Mouse (Mus musculus) forebrain, embryonic 16.5 days (tissue): ENCODE data around the gene Oas1g. TPM values are rescaled to one million over a fixed set of nuclear protein-coding genes. Genes with fewer than 3 reads are reported as not detected.

Experiments used
- ATAC-seq: fragments of 200-750 bp; cut with Nextera tagmentation; 2 replicates; pipeline ENCODE4 v1.8.0; 2017; ENCODE audit warnings: mild to moderate bottlenecking, moderate library complexity
- H3K27ac ChIP-seq: fragments of 300-500 bp; sonication (generic); 2 replicates; pipeline ENCODE4 v1.5.1; 2014; ENCODE audit warnings: low read length, control low read depth
- H3K27me3 ChIP-seq: fragments of 300-500 bp; sonication (generic); replicated peaks from 2 replicates; pipeline ENCODE4 v1.6.1; 2014; ENCODE audit warnings: low read length; ENCODE audit not compliant: control insufficient read depth, insufficient read depth
- H3K36me3 ChIP-seq: fragments of 300-500 bp; sonication (generic); 2 replicates; pipeline ENCODE4 v1.6.1; 2014; ENCODE audit not compliant: control insufficient read depth, insufficient read depth
- H3K4me1 ChIP-seq: fragments of 300-500 bp; sonication (generic); replicated peaks from 2 replicates; pipeline ENCODE4 v1.6.1; 2014; ENCODE audit warnings: low read length; ENCODE audit not compliant: control insufficient read depth, insufficient read depth
- H3K4me2 ChIP-seq: fragments of 300-500 bp; sonication (generic); 2 replicates; pipeline ENCODE4 v1.6.1; 2014; ENCODE audit warnings: mild to moderate bottlenecking, low read length, control low read depth
- H3K4me3 ChIP-seq: fragments of 300-500 bp; sonication (generic); replicated peaks from 2 replicates; pipeline ENCODE4 v1.5.1; 2014; ENCODE audit warnings: mild to moderate bottlenecking, low read length, control low read depth
- H3K9ac ChIP-seq: fragments of 300-500 bp; sonication (generic); replicated peaks from 2 replicates; pipeline ENCODE4 v1.6.1; 2014; ENCODE audit warnings: low read depth, low read length, control low read depth
- H3K9me3 ChIP-seq: fragments of 300-500 bp; sonication (generic); 2 replicates; pipeline ENCODE4 v1.6.1; 2016; ENCODE audit warnings: low read length; ENCODE audit not compliant: control insufficient read depth
- WGBS: fragments of 180-500 bp; shearing (Covaris S2); extraction: QIAGEN DNeasy Blood & Tissue Kit; methylation state at CpG from one replicate; pipeline ENCODE4 v1.1.7; 2014; 5-methylcytosine and 5-hydroxymethylcytosine counted together
- polyA plus RNA-seq: library from polyadenylated mRNA; unstranded; fragments of >200 nt; fragmentation: Nextera tagmentation; extraction: Ambion mirVana; gene quantifications from 2 replicates; pipeline ENCODE4 v1.2.1, GENCODE M21; 2015

Gene Oas1g
- polyA plus RNA-seq, 1 experiment from 2014 or later: not detected

- Histone ChIP-seq H3K4me3 (no peak overlapping the region), H3K27me3 (no peaks in the 10 kb centered on the region), H3K4me1 (no peaks in the 10 kb centered on the region), H3K27ac (no peak overlapping the region), H3K36me3 (no peaks in the 10 kb centered on the region), H3K9me3 (peaks cover 3% of the 10 kb centered on the region; the same call in 1 of the 2 replicates), H3K4me2 (no peak overlapping the region), H3K9ac (no peak overlapping the region)
- no peak for ATAC-seq
- 55% methylated on average over 2 of the region's 2 CpGs for WGBS
Observed at GRCm38 (mm10) chr5:120871469-120871868, 15.9 kb downstream of the Oas1g start.

GRCm38 (mm10) chr5:120870782-120871181 is 16.6 kb downstream of the Oas1g start:
- H3K4me2 ChIP-seq: no peak overlapping the region
- no peaks in the 10 kb centered on the region for H3K36me3 ChIP-seq
- no peak overlapping the region for H3K9ac ChIP-seq
- no peaks in the 10 kb centered on the region for H3K27me3 ChIP-seq
- no peak overlapping the region for H3K4me3 ChIP-seq
- no peak for ATAC-seq
- no peaks in the 10 kb centered on the region for H3K4me1 ChIP-seq
- H3K9me3 ChIP-seq: peaks cover 3% of the 10 kb centered on the region; the same call in 1 of the 2 replicates
- no peak overlapping the region for H3K27ac ChIP-seq
- 71% methylated on average over 7 of the region's 7 CpGs for WGBS

- Histone ChIP-seq H3K27me3 (no peaks in the 10 kb centered on the region), H3K4me2 (no peak overlapping the region), H3K9me3 (peaks cover 3% of the 10 kb centered on the region; the same call in 1 of the 2 replicates), H3K27ac (no peak overlapping the region), H3K9ac (no peak overlapping the region), H3K36me3 (no peaks in the 10 kb centered on the region), H3K4me3 (no peak overlapping the region), H3K4me1 (no peaks in the 10 kb centered on the region)
- ATAC-seq: no peak
- 69% methylated on average over 3 of the region's 3 CpGs for WGBS
Observed at GRCm38 (mm10) chr5:120870081-120870480, 17.3 kb downstream of the Oas1g start.

GRCm38 (mm10) chr5:120869436-120870015 is 17.9 kb downstream of the Oas1g start:
- H3K4me2 ChIP-seq: no peak overlapping the region
- no peak for ATAC-seq
- WGBS: 86% methylated on average over 7 of the region's 7 CpGs
- no peak overlapping the region for H3K27ac ChIP-seq
- no peak overlapping the region for H3K4me3 ChIP-seq
- H3K9me3 ChIP-seq: peaks cover 3% of the 10 kb centered on the region; the same call in 1 of the 2 replicates
- H3K4me1 ChIP-seq: no peaks in the 10 kb centered on the region
- no peaks in the 10 kb centered on the region for H3K27me3 ChIP-seq
- no peaks in the 10 kb centered on the region for H3K36me3 ChIP-seq
- no peak overlapping the region for H3K9ac ChIP-seq

- ATAC-seq: no peak
- Histone ChIP-seq H3K9ac (no peak overlapping the region), H3K4me1 (no peaks in the 10 kb centered on the region), H3K4me3 (no peak overlapping the region), H3K27ac (no peak overlapping the region), H3K9me3 (peaks cover 3% of the 10 kb centered on the region; the same call in 1 of the 2 replicates), H3K27me3 (no peaks in the 10 kb centered on the region), H3K4me2 (no peak overlapping the region), H3K36me3 (no peaks in the 10 kb centered on the region)
- WGBS: 74% methylated on average over 3 of the region's 3 CpGs
Observed at GRCm38 (mm10) chr5:120865336-120865860, 22.0 kb downstream of the Oas1g start.

GRCm38 (mm10) chr5:120861121-120861520 is 26.3 kb downstream of the Oas1g start, which contains the start of gene Oas1h:
Gene Oas1h (plus strand): TSS chr5:120861421.
- WGBS: 52% methylated on average over 4 of the region's 4 CpGs
- ATAC-seq: no peak
- Histone ChIP-seq H3K9me3 (no peaks in the 10 kb centered on the region), H3K9ac (no peak within 1 kb of the TSS), H3K4me3 (no peak within 1 kb of the TSS), H3K4me1 (no peaks in the 10 kb centered on the region), H3K4me2 (no peak within 1 kb of the TSS), H3K36me3 (no peaks in the 10 kb centered on the region), H3K27me3 (no peaks in the 10 kb centered on the region), H3K27ac (no peak within 1 kb of the TSS)

GRCm38 (mm10) chr5:120859241-120859640 is 28.2 kb downstream of the Oas1g start:
- no peak overlapping the region for H3K9ac ChIP-seq
- H3K36me3 ChIP-seq: no peaks in the 10 kb centered on the region
- ATAC-seq: no peak
- H3K4me1 ChIP-seq: no peaks in the 10 kb centered on the region
- H3K9me3 ChIP-seq: peaks cover 6% of the 10 kb centered on the region
- H3K4me2 ChIP-seq: no peak overlapping the region
- no peaks in the 10 kb centered on the region for H3K27me3 ChIP-seq
- 81% methylated on average over 2 of the region's 2 CpGs for WGBS
- no peak overlapping the region for H3K27ac ChIP-seq
- H3K4me3 ChIP-seq: no peak overlapping the region

GRCm38 (mm10) chr5:120849601-120850136 is 37.7 kb downstream of the Oas1g start:
- Histone ChIP-seq H3K27ac (no peak overlapping the region), H3K4me2 (no peak overlapping the region), H3K4me3 (no peak overlapping the region), H3K9ac (no peak overlapping the region), H3K4me1 (no peaks in the 10 kb centered on the region), H3K36me3 (no peaks in the 10 kb centered on the region), H3K9me3 (peaks cover 7% of the 10 kb centered on the region), H3K27me3 (no peaks in the 10 kb centered on the region)
- 67% methylated on average over 3 of the region's 3 CpGs for whole genome bisulfite sequencing
- no peak for ATAC-seq

GRCm38 (mm10) chr5:120847067-120847466 is 40.3 kb downstream of the Oas1g start, which contains the start of gene Oas1f:
Gene Oas1f (plus strand): TSS chr5:120847367.
- Histone ChIP-seq H3K27me3 (no peaks in the 10 kb centered on the region), H3K4me2 (no peak within 1 kb of the TSS), H3K4me3 (no peak within 1 kb of the TSS), H3K9me3 (0 out of 2 replicates have a peak, but pooled peaks cover 2% of the 10 kb centered on the region), H3K36me3 (no peaks in the 10 kb centered on the region), H3K9ac (no peak within 1 kb of the TSS), H3K4me1 (no peaks in the 10 kb centered on the region), H3K27ac (no peak within 1 kb of the TSS)
- ATAC-seq: no peak
- 77% methylated on average over 4 of the region's 4 CpGs for WGBS
